Mouse (Mus musculus): ENCODE measurements around the gene Gm10842.

Gene Gm10842

DNA sequence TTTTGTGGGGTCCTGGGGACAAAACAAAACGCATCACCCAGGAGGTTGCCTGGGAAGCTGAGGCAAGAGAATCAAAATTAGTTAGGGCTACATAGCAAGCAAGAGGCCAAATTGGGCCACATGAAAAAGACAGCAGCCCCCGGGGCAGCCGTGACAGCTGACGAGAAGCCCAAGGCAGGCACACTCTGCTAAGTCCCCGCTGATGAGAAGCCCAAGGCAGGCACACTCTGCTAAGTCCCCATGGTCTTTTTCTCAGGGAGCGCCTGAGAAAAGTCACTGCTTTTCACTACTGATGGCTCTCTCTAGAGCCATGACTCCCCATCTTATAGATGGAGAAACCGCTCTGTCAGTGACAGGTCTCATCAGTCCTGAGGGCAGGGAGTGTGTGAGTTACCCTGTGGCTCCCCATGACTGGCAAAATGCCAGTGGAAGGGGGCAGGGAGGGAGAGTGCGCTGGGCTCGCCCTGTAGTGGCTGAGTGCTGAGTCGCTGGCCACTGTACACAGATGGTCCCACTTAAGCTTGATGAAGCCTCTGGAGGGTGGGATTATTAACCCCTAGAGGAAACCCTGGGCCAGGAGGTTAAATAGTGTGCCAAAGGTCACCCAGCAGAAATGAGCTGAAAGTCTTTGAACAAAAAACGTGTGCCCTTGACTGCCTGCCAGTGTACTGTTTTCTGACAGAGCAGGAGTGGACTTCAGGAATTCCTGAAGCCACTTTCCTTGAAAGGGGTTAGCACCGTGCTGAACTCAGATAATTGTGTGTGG is 6.6 kb downstream of the Gm10842 start:
- no peak for DNase-seq (ENCODE audit: low spot score)

DNA sequence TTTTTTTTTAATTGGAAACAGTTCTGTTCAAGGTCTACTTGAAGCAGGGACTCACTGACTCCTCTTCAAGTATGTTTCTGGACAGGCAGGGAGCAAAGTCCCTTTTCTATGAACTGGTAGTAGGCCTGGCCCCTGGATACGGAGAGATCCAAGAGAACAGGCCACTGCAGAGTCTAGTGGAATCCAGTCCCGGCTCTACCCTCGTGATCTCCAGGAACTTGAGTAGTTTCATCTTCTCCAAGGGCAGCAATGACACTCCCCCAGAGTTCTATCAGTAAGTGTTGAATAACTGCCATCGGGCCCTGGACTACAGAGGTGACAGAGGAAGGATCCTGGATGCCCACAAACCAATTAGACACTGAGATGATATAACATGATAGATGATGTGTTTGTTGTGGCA is 9.2 kb downstream of the Gm10842 start:
- no peak for DNase-seq (ENCODE audit: low spot score)

DNA sequence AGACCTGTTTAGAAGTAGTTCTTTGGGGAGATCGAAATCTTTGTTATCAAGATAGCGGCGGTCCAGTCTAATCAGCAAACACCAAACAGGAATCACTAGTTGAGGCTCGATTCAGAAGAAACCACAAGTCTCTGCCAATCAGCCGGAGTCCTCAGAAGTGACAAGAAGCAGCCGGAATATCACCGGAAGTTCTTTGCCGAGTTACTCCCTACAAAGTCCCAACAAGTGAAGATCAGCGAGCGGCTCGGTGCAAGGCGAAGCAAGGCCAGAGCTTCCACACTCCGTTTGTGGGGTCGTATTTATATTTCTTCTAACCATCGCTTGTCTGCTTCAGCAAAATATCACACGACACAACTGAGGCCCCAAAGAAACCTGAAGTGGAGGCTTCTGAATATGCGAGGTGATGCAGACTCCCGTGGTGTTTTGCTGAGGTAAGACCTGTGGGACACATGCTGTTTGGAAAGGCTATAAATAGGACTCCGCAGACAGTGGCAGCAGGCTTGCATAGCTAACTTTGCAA is 10.1 kb downstream of the Gm10842 start:
- DNase-seq (ENCODE audit: low spot score) = no peak

DNA sequence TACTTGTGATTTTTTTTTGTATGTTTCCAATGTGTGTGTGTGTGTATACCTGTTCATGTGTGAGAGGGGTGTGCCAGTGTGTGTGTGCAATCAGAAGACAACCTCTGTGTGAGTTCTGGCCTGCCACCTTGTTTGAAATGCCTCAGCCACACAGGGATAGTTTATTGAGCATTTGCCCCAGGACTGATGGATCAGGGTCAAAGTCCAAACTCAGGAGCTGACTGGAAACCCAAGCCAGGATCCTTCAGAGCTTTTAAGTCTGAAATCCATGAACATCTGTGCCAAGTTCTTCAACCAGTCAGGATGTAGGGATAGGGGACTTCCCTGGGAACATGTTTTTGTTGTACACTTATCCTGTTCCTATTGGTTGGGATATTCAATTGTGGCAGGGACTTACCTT is 11.4 kb downstream of the Gm10842 start:
- no peak for DNase-seq (ENCODE audit: low spot score)

DNA sequence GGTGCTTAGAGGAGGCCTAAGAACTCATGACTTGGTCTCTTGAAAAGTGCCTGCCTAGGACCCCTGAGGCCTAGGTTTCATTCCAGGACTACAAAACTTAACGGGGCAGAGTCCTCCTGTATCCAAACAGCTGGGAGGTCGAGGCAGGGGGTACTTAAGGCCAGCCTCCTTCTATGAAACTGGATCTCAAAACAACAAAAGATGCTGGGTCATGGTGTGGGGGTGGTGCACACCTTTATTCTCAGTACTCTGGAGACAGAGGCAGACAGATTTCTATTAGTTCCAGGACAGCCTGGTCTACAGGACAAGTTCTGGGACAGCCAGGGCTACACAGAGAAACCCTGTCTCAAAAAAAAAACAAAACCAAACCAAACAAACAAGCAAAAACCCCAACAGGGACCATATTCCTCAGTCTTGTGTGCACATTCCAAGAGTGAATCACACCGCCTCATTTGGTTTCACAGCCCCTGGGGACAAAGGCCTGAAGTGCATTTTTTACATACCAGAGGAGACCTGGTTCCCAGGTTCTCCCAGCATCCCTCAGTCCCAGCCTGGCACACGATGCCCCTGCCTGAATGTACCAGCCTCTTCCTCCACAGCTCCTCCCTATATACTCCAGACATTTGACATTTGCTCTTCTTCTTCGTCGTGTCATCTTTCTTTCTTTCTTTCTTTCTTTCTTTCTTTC is 13.1 kb downstream of the Gm10842 start:
- no peak for DNase-seq (ENCODE audit: low spot score)

- DNase-seq (ENCODE audit: low spot score) = no peak
Observed at GRCm38 (mm10) chr11:105161411-105161810, 14.7 kb downstream of the Gm10842 start.

- DNase-seq (ENCODE audit: low spot score) = no peak
Observed at GRCm38 (mm10) chr11:105164516-105165510, 18.1 kb downstream of the Gm10842 start.

GRCm38 (mm10) chr11:105166780-105167179 is 20.1 kb downstream of the Gm10842 start:
- no peak for DNase-seq (ENCODE audit: low spot score)

GRCm38 (mm10) chr11:105178516-105178915 is 31.8 kb downstream of the Gm10842 start, which contains the start of gene Tlk2:
Tlk2 (plus strand) TSS chr11:105178807.
- DNase-seq (ENCODE audit: low spot score) = no peak

DNA sequence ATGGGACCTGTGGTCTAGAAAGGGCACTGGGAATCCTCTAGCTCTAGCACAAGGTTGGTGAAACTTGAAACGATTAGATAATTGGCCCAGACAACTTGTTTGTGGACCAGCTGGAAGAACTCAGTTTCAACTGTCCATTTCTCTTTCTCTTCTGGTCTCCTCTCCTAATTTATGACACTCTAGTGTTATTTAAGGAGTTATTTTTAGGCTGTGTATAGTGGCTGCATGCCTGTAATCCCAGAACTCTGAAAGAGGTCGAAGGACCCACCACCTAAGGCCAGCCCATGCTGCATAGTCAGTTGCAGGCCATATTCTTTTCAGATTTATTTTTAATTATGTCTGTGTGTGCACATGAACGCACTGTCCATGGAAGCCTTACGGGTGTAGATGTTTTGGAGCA is 32.8 kb downstream of the Gm10842 start:
- DNase-seq (ENCODE audit: low spot score) = no peak

GRCm38 (mm10) chr11:105180471-105181091 is 33.9 kb downstream of the Gm10842 start:
- no peak for DNase-seq (ENCODE audit: low spot score)

DNA sequence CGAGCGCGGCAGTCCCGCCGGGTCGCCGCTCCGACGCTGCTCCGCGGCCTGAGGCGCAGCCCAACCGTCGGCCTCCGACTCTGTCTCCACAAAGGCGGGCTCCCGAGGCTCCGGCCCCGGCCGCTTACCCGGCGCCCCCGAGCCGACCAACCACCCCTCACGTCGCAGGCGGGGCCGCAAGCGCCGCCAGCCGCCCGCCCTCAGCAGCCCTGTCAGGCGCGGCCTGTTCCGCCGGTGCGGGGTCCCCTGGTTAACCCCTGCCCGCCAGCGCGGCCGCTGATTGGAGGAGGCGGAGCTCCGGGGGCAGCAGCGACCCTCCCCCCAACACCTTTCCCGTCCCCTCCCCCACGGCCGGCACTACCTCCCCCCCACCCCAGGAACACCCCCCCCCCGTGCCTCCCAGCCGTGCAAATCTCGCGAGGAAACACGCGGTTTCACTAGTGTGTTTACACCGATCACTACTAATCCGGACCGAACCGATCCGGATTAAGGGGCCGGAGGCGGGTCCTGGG is 34.5 kb downstream of the Gm10842 start:
- peak; percentile 37 for DNase-seq (ENCODE audit: low spot score)

DNA sequence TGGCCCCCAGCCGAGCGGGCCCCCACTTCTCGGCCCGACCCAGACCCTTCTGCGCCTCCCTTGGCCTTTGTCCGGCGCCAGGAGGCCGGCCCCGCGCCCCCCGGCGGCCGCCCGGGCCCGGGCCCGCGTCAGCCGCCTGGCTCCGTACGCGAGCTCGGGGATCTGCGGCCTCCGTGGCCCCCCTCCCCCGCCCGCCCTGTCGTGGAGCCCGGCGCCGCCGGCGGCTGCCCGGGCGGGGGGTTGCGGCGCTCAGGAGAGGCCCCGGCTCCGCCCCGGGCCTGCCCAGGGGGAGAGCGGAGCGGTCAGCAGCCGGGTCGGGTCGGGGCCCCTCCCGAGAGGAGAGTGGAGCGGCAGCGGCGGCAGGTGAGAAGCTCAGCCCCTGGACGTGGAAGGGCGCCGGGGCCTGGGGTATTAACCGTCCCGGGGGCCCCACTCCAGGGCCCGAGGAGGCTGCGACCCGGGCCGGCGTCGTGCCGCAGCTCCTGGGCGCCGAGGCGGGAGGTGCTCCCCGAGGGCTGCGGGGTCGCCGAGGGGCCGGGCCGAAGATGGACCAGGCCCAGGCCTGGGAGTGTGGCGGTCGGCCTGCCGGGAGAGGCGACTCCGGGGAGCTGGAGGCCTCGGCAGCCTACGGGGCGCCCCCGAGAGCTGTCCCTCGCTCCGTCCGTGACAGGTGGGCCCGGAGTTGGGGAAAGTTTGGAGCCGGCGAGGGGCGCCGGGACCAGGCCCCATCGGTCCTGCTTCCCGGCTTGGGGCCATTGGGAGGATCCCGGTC is 35.2 kb downstream of the Gm10842 start:
- no peak for DNase-seq (ENCODE audit: low spot score)

GRCm38 (mm10) chr11:105182461-105182855 is 35.8 kb downstream of the Gm10842 start:
- no peak for DNase-seq (ENCODE audit: low spot score)

GRCm38 (mm10) chr11:105184678-105185077 is 38.0 kb downstream of the Gm10842 start:
- no peak for DNase-seq (ENCODE audit: low spot score)

DNA sequence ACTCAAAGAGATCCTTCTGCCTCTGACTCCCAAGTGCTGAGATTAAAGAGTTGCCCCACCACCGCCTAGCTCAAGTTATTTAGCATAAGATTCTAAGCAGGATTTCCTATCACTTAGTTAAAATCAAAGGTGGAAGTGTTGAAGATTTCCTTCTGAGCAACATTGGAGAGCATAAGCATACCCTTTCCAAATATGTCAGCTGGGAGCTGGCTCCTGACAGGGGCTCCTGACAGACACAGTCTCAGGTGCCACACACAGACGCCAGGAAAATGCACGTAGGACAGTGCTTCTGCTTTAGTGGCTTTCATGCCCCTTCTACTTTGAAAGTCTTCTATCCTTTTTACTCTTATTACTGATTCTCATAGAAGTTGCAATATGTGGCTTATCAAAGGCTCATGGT is 45.5 kb downstream of the Gm10842 start:
- no peak for DNase-seq (ENCODE audit: low spot score)

Data from layer of hippocampus, adult 9-10 months (tissue).